Mouse (Mus musculus): Measurements from ENCODE around the gene Aldh1b1.

- TF ChIP-seq CTCF (conservative IDR thresholded peaks at IDR 0.05; ENCODE audit: insufficient read depth, insufficient read length, low read depth, low read length) (no peak), POLR2A (IDR thresholded peaks at IDR 0.05; ENCODE audit: low read depth, low read length) (no peak)
Observed at GRCm38 (mm10) chr4:45785959-45786358, 12.9 kb upstream of the Aldh1b1 start.

All from kidney, adult 2 months (tissue).